Mouse (Mus musculus): ENCODE measurements around the gene Atrx.

- TF ChIP-seq GATA1 (IDR thresholded peaks at IDR 0.05; ENCODE audit: borderline replicate concordance, low read length) (no peak), FLI1 (IDR thresholded peaks at IDR 0.05; ENCODE audit: low read length) (no peak)
Measured at GRCm38 (mm10) chrX:105767177-105767764, 161.9 kb downstream of the Atrx start.
